Mouse (Mus musculus) testis, adult 2 months (tissue): ENCODE measurements at regions not wholly inside any gene's neighbourhood (a gene's known extent, or its start where the extent isn't known, plus 50 kb on each side); places are given as distances from the start of the nearest gene placed in this dataset.

Experiments
- H3K27ac ChIP-seq: fragments of 200-500 bp; 2 replicates; pipeline ENCODE4 v1.5.1; 2012; ENCODE audit warnings: low read depth, low read length; ENCODE audit not compliant: control insufficient read depth, insufficient read depth
- H3K27me3 ChIP-seq: fragments of 200-500 bp; 2 replicates; pipeline ENCODE4 v1.6.1; 2012; ENCODE audit warnings: mild to moderate bottlenecking, low read length, moderate library complexity; ENCODE audit not compliant: control insufficient read depth, insufficient read depth
- H3K36me3 ChIP-seq: fragments of 200-500 bp; 2 replicates; pipeline ENCODE4 v1.6.1; 2012; ENCODE audit warnings: mild to moderate bottlenecking, low read length; ENCODE audit not compliant: control insufficient read depth, insufficient read depth
- H3K4me1 ChIP-seq: fragments of 200-500 bp; 2 replicates; pipeline ENCODE4 v1.6.1; 2012; ENCODE audit warnings: low read length; ENCODE audit not compliant: control insufficient read depth, insufficient read depth
- H3K4me3 ChIP-seq: fragments of 200-500 bp; 2 replicates; pipeline ENCODE4 v1.5.1; 2012; ENCODE audit warnings: low read depth, mild to moderate bottlenecking, low read length, moderate library complexity, mixed read lengths; ENCODE audit not compliant: control insufficient read depth
- CTCF ChIP-seq: fragments of 200-500 bp; IDR thresholded peaks from 2 replicates; pipeline ENCODE4 v1.5.1; 2012; ENCODE audit warnings: low read depth, mild to moderate bottlenecking, inconsistent platforms, low read length, moderate library complexity; ENCODE audit not compliant: control insufficient read depth, insufficient read depth, insufficient replicate concordance
- POLR2A ChIP-seq: fragments of 200-500 bp; IDR thresholded peaks from 2 replicates; pipeline ENCODE4 v1.6.1; 2012; ENCODE audit warnings: low read depth, mild to moderate bottlenecking, inconsistent platforms, low read length, moderate library complexity; ENCODE audit not compliant: control insufficient read depth

DNA sequence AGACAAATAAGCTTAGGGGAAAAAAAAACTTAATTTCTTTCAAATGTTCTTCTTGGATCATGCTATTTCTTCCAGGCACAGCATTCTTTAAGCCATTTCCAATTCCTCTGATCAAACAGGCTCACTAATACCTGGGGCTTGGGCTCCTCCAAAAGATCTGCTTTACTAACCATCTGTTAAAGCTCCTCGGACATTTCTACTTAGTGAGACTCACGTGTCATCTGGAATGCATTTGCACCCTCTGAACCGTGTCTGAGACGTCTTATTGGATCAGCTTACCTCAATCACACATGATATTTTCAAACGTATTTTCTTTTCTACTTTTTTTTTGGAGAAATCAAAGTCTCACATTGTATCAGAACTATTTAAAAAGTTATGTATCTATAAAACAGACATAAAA, 132.4 kb downstream of the Npr3 start:
- Histone ChIP-seq H3K27ac (no peak overlapping the region), H3K4me3 (no peak overlapping the region), H3K36me3 (no peaks in the 10 kb centered on the region), H3K4me1 (no peaks in the 10 kb centered on the region), H3K27me3 (no peaks in the 10 kb centered on the region)
- TF ChIP-seq CTCF (no peak), POLR2A (no peak)

GRCm38 (mm10) chr15:11770596-11770995, 136.5 kb downstream of the Npr3 start:
- Histone ChIP-seq H3K4me3 (no peak overlapping the region), H3K27ac (no peak overlapping the region), H3K36me3 (no peaks in the 10 kb centered on the region), H3K27me3 (no peaks in the 10 kb centered on the region), H3K4me1 (no peaks in the 10 kb centered on the region)
- no peak for TF ChIP-seq POLR2A
- TF ChIP-seq CTCF = no peak

- no peak overlapping the region for H3K4me3 ChIP-seq
These were observed 149.1 kb downstream of the Npr3 start for GRCm38 (mm10) chr15:11757963-11758362.

GRCm38 (mm10) chr15:11756786-11757185, 150.3 kb downstream of the Npr3 start:
- Histone ChIP-seq H3K36me3 (no peaks in the 10 kb centered on the region), H3K4me1 (no peaks in the 10 kb centered on the region), H3K27me3 (no peaks in the 10 kb centered on the region), H3K27ac (no peak overlapping the region), H3K4me3 (no peak overlapping the region)
- no peak for TF ChIP-seq POLR2A
- TF ChIP-seq CTCF = no peak

More at GRCm38 (mm10) chr15:11757963-11758362, 149.1 kb downstream of the Npr3 start:
- Histone ChIP-seq H3K4me1 (no peaks in the 10 kb centered on the region), H3K36me3 (no peaks in the 10 kb centered on the region), H3K27ac (no peak overlapping the region), H3K27me3 (no peaks in the 10 kb centered on the region)
- TF ChIP-seq CTCF (no peak), POLR2A (no peak)

DNA sequence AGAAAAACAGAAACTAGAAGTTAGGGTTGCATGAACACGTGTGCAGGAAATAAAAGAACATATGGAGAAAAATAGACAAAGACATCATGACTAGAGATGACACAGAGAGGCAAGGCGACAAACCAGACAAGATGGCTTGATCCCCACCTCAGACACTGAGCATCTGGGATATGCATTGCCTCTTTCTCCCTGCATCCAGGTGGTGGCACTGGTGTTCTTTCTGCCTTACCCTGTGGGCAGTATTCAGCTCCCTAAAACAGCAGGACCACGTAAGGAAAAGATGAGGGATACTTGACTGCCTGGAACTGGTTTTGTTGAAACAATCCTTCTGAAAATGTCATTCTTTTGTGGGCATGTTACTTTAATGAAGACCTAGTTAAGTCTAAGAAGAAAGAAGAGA, 153.9 kb downstream of the Npr3 start:
- TF ChIP-seq CTCF (peak; percentile 60; the same call in 1 of the 2 replicates), POLR2A (no peak)
- H3K4me1 ChIP-seq = no peaks in the 10 kb centered on the region
- H3K36me3 ChIP-seq = no peaks in the 10 kb centered on the region
- H3K27ac ChIP-seq = no peak overlapping the region
- H3K27me3 ChIP-seq = no peaks in the 10 kb centered on the region
- H3K4me3 ChIP-seq = no peak overlapping the region

DNA sequence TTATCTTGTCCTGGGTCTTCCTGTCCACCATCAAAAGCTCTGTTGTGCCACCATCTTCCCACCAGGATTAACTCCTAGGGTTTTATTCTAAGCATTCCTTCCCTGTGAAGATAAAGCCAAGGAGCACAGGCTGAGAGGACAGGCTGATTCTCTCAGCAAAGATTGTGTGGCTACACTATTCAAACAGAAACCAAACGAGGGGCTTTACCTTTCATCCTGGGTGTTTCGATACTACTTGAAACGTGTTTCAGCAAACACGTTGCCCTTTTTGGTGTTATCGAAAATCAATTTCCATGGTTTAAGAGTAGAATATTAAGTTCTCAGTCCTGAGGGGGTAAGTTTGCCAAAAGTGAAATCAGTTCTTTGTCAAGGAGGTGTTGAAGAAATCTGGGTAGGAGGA, 156.2 kb downstream of the Npr3 start:
- Histone ChIP-seq H3K4me1 (no peaks in the 10 kb centered on the region), H3K27ac (no peak overlapping the region), H3K4me3 (no peak overlapping the region), H3K27me3 (no peaks in the 10 kb centered on the region), H3K36me3 (no peaks in the 10 kb centered on the region)
- no peak for TF ChIP-seq POLR2A
- TF ChIP-seq CTCF = no peak

- H3K36me3 ChIP-seq = no peaks in the 10 kb centered on the region
- no peaks in the 10 kb centered on the region for H3K27me3 ChIP-seq
- no peak for TF ChIP-seq CTCF
- TF ChIP-seq POLR2A = no peak
- H3K4me3 ChIP-seq = no peak overlapping the region
- no peaks in the 10 kb centered on the region for H3K4me1 ChIP-seq
- no peak overlapping the region for H3K27ac ChIP-seq
These were observed 157.6 kb downstream of the Npr3 start for GRCm38 (mm10) chr15:11749509-11749908.

DNA sequence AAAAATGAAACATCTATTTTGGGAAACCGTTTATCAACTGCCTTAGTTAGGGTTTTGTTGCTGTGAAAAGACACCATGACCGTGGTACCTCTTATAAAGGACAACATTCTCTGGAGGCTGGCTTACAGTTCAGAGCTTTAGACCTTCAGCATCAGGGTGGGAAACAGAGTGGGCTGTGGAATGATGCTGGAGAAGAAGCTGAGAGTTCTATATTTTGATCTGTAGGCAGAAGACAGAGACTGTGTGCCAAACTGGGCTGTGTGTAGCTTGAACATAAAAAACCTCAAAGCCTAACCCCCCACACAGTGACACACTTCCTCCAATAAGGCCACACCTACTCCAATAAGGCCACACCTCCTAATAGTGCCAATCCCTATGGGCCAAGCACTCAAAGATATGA, 158.8 kb downstream of the Npr3 start:
- Histone ChIP-seq H3K27ac (no peak overlapping the region), H3K36me3 (no peaks in the 10 kb centered on the region), H3K27me3 (no peaks in the 10 kb centered on the region), H3K4me1 (no peaks in the 10 kb centered on the region), H3K4me3 (no peak overlapping the region)
- no peak for TF ChIP-seq POLR2A
- no peak for TF ChIP-seq CTCF
